Mouse (Mus musculus): ENCODE measurements around the gene Olfr410. TPM values are rescaled to one million over a fixed set of nuclear protein-coding genes. Genes with fewer than 3 reads are reported as not detected.

Gene Olfr410
- not detected in 2 replicates for polyA plus RNA-seq (2016; fragmentation: Nextera tagmentation; extraction: Ambion mirVana)

DNA sequence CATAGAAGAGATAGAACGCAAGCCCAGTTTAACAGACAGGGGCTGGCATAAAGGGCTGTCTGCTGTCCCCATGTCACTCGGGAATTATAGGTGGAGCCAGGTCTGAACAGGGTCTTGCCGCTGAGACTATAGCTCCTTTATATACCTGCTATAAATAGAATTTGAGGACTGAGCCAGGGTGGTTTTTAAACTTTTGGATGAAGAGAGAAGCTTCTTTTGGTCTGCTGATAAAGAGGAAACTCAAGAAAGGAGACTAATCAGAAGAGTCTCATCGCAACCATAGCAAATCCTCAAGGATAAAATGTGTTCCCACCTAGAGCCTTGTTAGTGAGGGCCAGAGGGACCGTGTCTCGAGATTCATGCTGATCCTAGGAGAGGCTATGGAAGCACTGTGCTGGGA lies at the start of gene Olfr410:
Gene Olfr410 (minus strand): TSS at position 101 of the 400 bp plus-strand sequence.
- no peak for DNase-seq (ENCODE audit: low spot score)
- H3K4me1 ChIP-seq (replicated peaks), result no peaks in the 10 kb centered on the region
- 86% methylated on average over 6 of the region's 6 CpGs for WGBS
- H3K27me3 ChIP-seq (ENCODE audit: insufficient read depth, poor library complexity, severe bottlenecking), result no peaks in the 10 kb centered on the region
- H3K4me3 ChIP-seq, result no peak within 1 kb of the TSS
- H3K36me3 ChIP-seq, result no peaks in the 10 kb centered on the region
- H3K9me3 ChIP-seq, result no peaks in the 10 kb centered on the region
- no peak within 1 kb of the TSS for H3K27ac ChIP-seq

DNA sequence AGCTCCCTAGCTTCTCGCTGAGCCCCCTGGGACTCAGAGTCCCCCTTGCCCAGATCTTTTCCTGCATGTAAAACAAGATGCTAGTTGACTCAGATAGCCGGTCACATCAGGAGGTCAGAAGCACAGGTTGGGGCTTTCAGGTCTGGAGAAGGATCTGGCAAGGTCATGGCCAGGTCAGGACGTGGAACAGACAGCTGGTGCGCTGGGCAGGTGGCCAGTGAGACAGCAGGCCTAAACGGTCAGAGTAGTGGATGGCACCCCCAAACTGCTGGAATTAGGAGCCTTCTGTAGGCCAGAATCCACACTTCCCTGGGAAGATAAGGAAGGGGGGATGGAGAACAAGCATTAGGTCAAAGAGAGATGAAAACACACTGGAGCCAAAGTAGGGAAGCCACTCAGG lies 49.4 kb upstream of the Olfr410 start:
- H3K9me3 ChIP-seq, result no peaks in the 10 kb centered on the region
- no peaks in the 10 kb centered on the region for H3K36me3 ChIP-seq
- H3K27ac ChIP-seq, result no peak overlapping the region
- 84% methylated on average over 5 of the region's 5 CpGs for WGBS
- H3K27me3 ChIP-seq (ENCODE audit: insufficient read depth, poor library complexity, severe bottlenecking), result no peaks in the 10 kb centered on the region
- DNase-seq (ENCODE audit: low spot score), result no peak
- H3K4me1 ChIP-seq (replicated peaks), result no peaks in the 10 kb centered on the region
- H3K4me3 ChIP-seq, result no peak overlapping the region

DNA sequence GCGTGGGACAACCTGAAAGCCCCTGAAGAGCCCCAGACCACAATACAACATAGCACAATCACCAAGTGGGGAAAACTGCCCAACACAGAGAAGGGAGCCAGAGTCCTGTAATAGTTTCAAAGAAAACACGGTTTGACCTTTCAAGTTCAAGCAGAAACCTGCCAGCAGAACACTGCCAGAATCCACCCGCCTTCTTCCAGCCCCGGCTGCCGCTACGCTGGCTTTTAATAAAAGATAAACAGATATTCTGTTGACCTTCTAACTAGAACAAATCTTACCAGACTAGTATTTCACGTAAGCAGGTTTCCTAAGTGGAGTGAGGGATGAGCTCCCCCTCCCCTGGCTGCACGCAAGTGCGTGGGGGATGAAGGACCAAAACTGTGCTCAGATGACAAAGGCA lies 47.8 kb upstream of the Olfr410 start:
- WGBS, result 88% methylated on average over 9 of the region's 9 CpGs
- Histone ChIP-seq H3K27ac (no peak overlapping the region), H3K4me3 (no peak overlapping the region), H3K4me1 (replicated peaks) (no peaks in the 10 kb centered on the region), H3K36me3 (no peaks in the 10 kb centered on the region), H3K27me3 (ENCODE audit: insufficient read depth, poor library complexity, severe bottlenecking) (no peaks in the 10 kb centered on the region), H3K9me3 (no peaks in the 10 kb centered on the region)
- DNase-seq (ENCODE audit: low spot score), result no peak

DNA sequence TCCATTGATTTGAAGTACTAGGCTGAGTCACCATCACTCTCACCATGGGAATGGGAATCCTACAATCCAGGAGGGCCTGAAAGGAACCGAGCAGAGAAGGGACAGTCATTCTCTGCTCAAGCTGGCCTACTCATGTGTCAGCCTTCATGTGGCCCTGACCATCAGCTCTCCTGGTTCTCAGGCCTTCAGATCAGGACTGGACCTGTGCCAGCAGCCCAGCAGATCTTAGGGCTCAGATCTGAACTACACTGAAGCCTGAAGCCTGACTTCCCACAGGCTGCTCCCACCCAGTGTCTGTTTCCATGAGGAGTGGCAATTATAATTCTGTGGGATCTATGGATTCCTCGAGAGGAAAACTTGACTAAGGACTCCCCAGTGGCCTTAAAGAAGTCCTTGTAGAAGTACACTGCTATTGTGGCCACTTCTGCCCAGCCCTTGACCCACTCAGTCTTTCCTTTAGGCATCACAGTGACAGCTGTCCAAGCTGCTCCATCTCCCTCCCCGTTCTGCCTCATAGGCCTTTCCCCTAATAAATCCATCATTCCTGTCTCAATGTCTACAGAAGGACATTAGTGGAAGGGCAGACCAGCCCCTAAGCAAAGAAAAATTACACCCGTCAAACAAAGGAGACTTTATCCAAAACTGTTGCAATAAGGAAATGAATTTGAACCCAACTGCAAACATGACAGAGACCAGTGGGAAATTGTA lies 41.5 kb upstream of the Olfr410 start:
- WGBS, result 77% methylated on average over 4 of the region's 4 CpGs

DNA sequence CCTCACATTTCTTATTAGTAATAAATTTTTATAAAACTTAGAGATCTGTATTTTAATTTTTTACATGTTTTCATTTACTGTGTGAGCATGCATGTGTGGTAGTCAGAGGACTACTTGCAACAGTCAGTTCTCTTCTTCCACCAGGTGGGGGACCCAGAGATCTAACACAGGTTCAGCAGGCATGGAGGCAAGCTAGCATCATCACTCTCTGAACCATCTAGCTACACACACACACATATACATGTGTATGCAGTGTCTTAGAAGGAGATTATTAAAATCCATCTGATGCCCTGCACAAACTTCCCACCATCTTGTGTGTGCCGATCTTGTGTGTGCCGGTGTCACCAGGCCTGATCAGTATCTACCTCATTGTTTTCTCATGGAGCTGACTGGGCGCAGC lies 39.0 kb upstream of the Olfr410 start:
- H3K36me3 ChIP-seq, result no peaks in the 10 kb centered on the region
- no peak overlapping the region for H3K4me3 ChIP-seq
- H3K4me1 ChIP-seq (replicated peaks), result 0 out of 2 replicates have a peak, but pooled peaks cover 2% of the 10 kb centered on the region
- H3K9me3 ChIP-seq, result no peaks in the 10 kb centered on the region
- no peaks in the 10 kb centered on the region for H3K27me3 ChIP-seq (ENCODE audit: insufficient read depth, poor library complexity, severe bottlenecking)
- 82% methylated on average over 3 of the region's 3 CpGs for WGBS
- DNase-seq (ENCODE audit: low spot score), result peak; percentile 35
- H3K27ac ChIP-seq, result no peak overlapping the region

More for the DNA sequence above, 41.5 kb upstream of the Olfr410 start:
- no peak overlapping the region for H3K4me3 ChIP-seq
- H3K27ac ChIP-seq, result no peak overlapping the region
- H3K27me3 ChIP-seq (ENCODE audit: insufficient read depth, poor library complexity, severe bottlenecking), result no peaks in the 10 kb centered on the region
- no peaks in the 10 kb centered on the region for H3K9me3 ChIP-seq
- DNase-seq (ENCODE audit: low spot score), result no peak
- H3K4me1 ChIP-seq (replicated peaks), result 0 out of 2 replicates have a peak, but pooled peaks cover 2% of the 10 kb centered on the region
- no peaks in the 10 kb centered on the region for H3K36me3 ChIP-seq

DNA sequence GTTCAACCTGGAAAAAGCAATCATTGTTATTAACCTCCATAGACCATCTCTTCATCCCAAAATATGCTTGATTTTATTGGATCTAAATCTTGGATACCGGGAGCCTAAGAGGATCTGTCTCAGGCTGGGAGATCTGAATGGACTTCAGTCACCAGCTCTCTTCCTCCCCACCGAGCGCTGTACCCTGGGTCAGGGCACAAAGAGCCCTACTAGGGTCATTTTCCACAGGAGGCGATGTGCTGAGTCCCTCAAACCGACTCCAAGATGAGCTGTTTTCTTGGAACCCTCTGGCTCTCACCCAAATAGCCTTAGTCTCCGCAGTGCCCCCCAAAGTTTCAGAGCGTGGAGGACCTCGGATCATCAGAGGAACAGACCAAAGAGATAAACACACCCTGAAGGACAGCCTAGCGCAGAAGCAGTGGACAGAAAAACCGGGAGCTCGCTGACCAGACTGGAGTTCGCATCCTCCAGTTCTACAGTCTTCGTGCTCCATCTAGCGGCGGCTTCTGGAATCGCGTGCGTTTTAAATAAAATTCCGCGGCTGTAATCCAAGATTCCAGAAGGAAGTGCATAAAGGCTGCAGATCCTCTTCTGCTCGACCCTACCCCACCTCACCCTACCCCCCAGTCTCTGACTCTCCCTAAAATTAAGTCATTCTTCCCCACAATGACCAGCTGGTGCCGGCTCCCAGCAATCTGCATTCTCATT lies 33.7 kb upstream of the Olfr410 start:
- no peaks in the 10 kb centered on the region for H3K4me1 ChIP-seq (replicated peaks)

DNA sequence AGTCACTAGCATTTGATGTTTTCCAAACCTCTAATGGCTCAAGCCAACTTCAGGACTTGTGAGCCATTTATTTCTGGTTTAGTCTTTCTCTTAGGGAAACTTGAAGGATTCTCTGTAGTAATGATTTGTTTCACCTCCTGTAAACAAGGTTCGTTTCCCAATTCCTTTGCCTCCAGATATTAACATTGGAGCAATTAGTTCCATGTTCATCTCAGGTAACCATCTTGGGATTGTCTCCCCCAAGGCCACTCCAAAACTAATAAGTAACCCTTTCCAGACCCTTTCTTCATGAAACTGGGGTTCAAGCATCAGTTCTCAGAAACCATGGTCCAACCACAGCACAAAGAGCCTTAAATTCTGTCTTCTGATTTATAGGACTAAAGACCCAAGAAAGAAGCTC lies 23.9 kb upstream of the Olfr410 start, which contains the start of gene Olfr412:
Gene Olfr412 (plus strand): TSS at position 301 of the 400 bp plus-strand sequence.
- Histone ChIP-seq H3K9me3 (peaks cover 12% of the 10 kb centered on the region), H3K4me1 (replicated peaks) (no peaks in the 10 kb centered on the region), H3K27ac (no peak within 1 kb of the TSS), H3K27me3 (ENCODE audit: insufficient read depth, poor library complexity, severe bottlenecking) (no peaks in the 10 kb centered on the region), H3K36me3 (no peaks in the 10 kb centered on the region), H3K4me3 (no peak within 1 kb of the TSS)
- WGBS, result 76% methylated on average over 1 of the region's 1 CpGs
- no peak for DNase-seq (ENCODE audit: low spot score)

More for the DNA sequence above, 33.7 kb upstream of the Olfr410 start:
- Histone ChIP-seq H3K27ac (no peak overlapping the region), H3K4me3 (no peak overlapping the region), H3K36me3 (no peaks in the 10 kb centered on the region), H3K9me3 (no peaks in the 10 kb centered on the region), H3K27me3 (ENCODE audit: insufficient read depth, poor library complexity, severe bottlenecking) (no peaks in the 10 kb centered on the region)
- DNase-seq (ENCODE audit: low spot score), result peak; percentile 84
- WGBS, result 11% methylated on average over 22 of the region's 22 CpGs

DNA sequence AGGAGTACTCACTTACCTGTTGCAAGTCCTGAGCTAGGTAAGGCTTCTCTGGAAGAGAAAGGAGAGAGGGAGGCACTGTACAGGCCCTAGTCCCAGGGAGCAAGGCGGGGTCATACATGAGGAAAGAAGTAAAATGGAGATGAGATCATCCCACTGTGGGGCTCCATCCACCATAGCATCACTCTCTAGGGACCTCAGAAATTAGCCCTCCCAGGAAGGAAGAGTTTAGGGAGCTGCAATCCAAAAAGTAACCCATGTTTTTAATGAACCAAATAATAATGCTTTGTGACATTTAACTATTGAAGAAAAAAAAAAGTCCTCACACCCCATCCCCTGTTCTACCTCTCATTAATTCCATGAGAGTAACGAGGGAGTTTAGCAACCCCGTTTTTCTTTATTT lies 14.7 kb upstream of the Olfr410 start, which contains the start of gene Olfr411:
Gene Olfr411 (minus strand): TSS at position 101 of the 400 bp plus-strand sequence.
- no peak within 1 kb of the TSS for H3K27ac ChIP-seq
- no peaks in the 10 kb centered on the region for H3K4me1 ChIP-seq (replicated peaks)
- WGBS, result 82% methylated on average over 3 of the region's 3 CpGs
- no peaks in the 10 kb centered on the region for H3K36me3 ChIP-seq
- no peak within 1 kb of the TSS for H3K4me3 ChIP-seq
- no peak for DNase-seq (ENCODE audit: low spot score)
- peaks cover 6% of the 10 kb centered on the region for H3K9me3 ChIP-seq
- no peaks in the 10 kb centered on the region for H3K27me3 ChIP-seq (ENCODE audit: insufficient read depth, poor library complexity, severe bottlenecking)

DNA sequence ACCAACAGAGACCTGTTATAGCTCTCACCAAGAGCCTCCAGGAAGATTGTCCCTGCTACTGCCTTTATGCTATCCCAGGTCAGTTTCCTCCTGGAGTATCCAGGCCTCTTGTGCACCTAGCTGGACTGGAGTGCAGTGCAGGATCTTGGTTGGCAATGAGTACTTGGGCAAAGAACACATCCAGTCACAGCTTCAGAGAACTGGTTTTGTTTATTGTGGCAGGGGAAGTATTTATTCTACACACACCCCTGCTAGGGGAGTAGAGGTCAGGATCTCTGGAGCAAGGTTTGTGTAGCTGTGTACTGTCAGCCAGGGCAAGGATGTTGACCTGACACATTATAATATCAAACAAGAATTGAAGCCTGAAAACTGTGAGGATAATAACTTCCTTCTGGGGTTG lies 9.1 kb downstream of the Olfr410 start:
- H3K4me3 ChIP-seq, result no peak overlapping the region
- no peaks in the 10 kb centered on the region for H3K36me3 ChIP-seq
- H3K27ac ChIP-seq, result no peak overlapping the region
- H3K27me3 ChIP-seq (ENCODE audit: insufficient read depth, poor library complexity, severe bottlenecking), result no peaks in the 10 kb centered on the region
- no peaks in the 10 kb centered on the region for H3K4me1 ChIP-seq (replicated peaks)
- no peaks in the 10 kb centered on the region for H3K9me3 ChIP-seq
- no peak for DNase-seq (ENCODE audit: low spot score)

DNA sequence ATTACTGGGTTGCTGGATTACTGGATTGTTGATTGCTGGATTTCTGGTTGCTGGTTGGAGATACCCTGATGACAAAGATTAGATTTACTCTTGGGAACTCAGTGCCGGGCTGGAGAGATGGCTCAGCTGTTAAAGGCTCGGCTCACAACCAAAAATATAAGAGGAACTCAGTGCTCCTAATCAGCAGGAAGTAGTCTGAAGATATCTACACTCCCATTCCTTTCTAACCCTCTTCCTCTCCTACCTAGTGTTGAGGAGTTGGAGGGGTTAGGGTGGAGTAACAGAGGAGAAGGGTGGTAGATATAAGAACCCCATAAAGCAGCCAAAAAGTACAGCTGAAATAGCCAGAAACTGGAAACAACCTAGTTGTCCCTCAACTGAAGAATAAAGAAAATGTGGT lies 11.8 kb downstream of the Olfr410 start:
- Histone ChIP-seq H3K9me3 (peaks cover 8% of the 10 kb centered on the region; the same call in 1 of the 2 replicates), H3K36me3 (no peaks in the 10 kb centered on the region), H3K4me3 (no peak overlapping the region), H3K27me3 (ENCODE audit: insufficient read depth, poor library complexity, severe bottlenecking) (no peaks in the 10 kb centered on the region), H3K27ac (no peak overlapping the region), H3K4me1 (replicated peaks) (no peaks in the 10 kb centered on the region)
- DNase-seq (ENCODE audit: low spot score), result no peak
- WGBS, result 89% methylated on average over 2 of the region's 2 CpGs

DNA sequence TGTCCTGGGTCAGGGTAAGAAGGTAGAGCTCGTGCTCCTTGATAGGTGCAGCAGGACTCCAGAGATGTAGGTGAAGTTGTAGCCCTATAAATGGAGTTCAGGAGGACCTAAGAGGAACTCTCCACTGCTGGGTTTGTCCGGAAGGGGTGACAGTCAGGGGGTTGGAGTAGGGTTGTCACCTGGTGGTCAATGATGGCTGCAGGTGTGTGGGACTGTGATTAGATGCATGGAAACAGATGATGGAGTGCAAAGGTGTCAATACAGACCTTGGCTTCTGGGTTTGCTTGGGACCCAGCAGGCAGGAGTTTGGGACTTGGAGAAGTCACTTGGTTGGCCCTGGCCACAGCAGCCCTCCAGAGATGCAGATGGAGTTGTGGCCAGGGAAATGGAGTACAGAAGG lies 50.6 kb downstream of the Olfr410 start:
- Histone ChIP-seq H3K4me1 (replicated peaks) (no peaks in the 10 kb centered on the region), H3K27me3 (ENCODE audit: insufficient read depth, poor library complexity, severe bottlenecking) (no peaks in the 10 kb centered on the region), H3K9me3 (peaks cover 13% of the 10 kb centered on the region; the same call in 1 of the 2 replicates), H3K36me3 (no peaks in the 10 kb centered on the region), H3K27ac (no peak overlapping the region), H3K4me3 (no peak overlapping the region)
- 81% methylated on average over 2 of the region's 2 CpGs for WGBS
- DNase-seq (ENCODE audit: low spot score), result no peak

DNA sequence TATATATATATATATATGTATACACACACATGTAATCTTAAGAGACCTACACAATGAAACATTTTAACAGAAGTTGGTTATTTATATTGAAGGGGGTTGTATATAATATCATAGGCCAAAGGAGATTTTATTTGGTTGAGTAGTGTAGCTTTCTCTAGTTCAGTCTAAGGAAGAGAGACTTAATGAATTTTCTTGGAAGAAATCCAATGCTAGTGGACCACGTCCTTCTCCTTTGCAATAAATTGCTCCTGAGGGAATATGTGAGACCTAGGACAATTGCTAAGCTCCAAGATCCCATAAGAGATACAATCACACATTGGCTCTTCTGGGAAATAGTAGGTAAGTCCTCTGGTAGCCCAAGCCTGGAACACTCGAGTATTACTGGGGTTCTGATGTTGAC lies 54.4 kb downstream of the Olfr410 start, which contains the start of gene Olfr59:
Gene Olfr59 (plus strand): TSS at position 301 of the 400 bp plus-strand sequence.
- Histone ChIP-seq H3K9me3 (peaks cover 30% of the 10 kb centered on the region), H3K27me3 (ENCODE audit: insufficient read depth, poor library complexity, severe bottlenecking) (no peaks in the 10 kb centered on the region), H3K4me3 (no peak within 1 kb of the TSS), H3K4me1 (replicated peaks) (no peaks in the 10 kb centered on the region), H3K27ac (no peak within 1 kb of the TSS), H3K36me3 (no peaks in the 10 kb centered on the region)
- DNase-seq (ENCODE audit: low spot score), result no peak
- 72% methylated on average over 2 of the region's 2 CpGs for WGBS
